Mouse (Mus musculus): ENCODE results near the gene Evc2. TPM values are rescaled to one million over a fixed set of nuclear protein-coding genes. Genes with fewer than 3 reads are reported as not detected.
A peak's percentile ranks its signal among the peaks of the same experiment; 100 is the strongest.

Evc2 gene
- polyA plus RNA-seq, 1 experiment from 2014 or later, result 24.5 TPM

DNA sequence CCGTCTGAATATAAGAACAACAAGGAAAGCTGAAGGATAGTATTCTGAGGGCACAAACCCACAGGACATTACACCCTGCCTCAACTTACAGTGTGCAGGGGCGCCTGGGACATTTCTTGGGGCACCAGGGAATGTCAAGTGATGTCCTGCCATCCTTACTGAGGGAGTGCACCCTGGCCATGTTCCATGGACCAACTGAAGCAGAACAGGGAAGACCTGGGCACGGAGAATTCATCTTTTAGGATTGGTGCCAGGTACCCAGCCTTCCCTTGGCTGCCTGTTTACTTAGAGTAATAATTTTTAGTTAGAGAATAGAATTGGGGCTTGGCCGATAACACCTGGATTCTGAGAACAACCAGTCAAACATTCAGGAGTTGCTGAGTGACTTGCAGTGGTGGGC is 6.2 kb upstream of the Evc2 start:
- H3K36me3 ChIP-seq, result peaks cover 61% of the 10 kb centered on the region
- no peak for DNase-seq (ENCODE audit: low spot score)
- no peak overlapping the region for H3K27ac ChIP-seq
- 82% methylated on average over 4 of the region's 4 CpGs for WGBS
- H3K9me3 ChIP-seq (replicated peaks), result no peaks in the 10 kb centered on the region
- H3K4me1 ChIP-seq, result peaks cover 30% of the 10 kb centered on the region
- H3K4me3 ChIP-seq, result no peak overlapping the region
- H3K27me3 ChIP-seq (ENCODE audit: low read depth, poor library complexity, severe bottlenecking), result no peaks in the 10 kb centered on the region

DNA sequence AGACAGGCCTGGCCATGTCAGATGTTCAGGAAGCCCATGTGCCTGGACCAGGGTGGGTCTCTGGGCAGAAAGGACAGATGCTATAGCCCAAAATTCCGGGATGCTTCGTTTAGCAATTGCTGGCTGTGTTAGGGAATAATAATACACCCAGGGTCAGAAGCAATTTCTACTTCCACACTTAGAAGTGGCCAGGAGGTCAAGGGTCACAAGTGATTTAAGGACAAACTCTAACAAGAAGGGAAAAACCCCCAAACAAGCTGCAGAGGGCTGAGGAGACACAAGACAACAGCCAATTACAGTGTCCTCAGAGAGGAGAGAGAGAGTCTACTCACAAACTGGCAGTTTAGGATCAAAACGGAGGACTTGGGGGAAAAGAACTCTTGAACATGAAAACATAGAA is 3.2 kb upstream of the Evc2 start:
- H3K9me3 ChIP-seq (replicated peaks), result no peaks in the 10 kb centered on the region
- H3K27me3 ChIP-seq (ENCODE audit: low read depth, poor library complexity, severe bottlenecking), result no peaks in the 10 kb centered on the region
- no peak for DNase-seq (ENCODE audit: low spot score)
- no peak overlapping the region for H3K4me3 ChIP-seq
- H3K27ac ChIP-seq, result no peak overlapping the region
- H3K36me3 ChIP-seq, result peaks cover 36% of the 10 kb centered on the region
- WGBS, result 48% methylated on average over 3 of the region's 3 CpGs
- peaks cover 60% of the 10 kb centered on the region for H3K4me1 ChIP-seq

DNA sequence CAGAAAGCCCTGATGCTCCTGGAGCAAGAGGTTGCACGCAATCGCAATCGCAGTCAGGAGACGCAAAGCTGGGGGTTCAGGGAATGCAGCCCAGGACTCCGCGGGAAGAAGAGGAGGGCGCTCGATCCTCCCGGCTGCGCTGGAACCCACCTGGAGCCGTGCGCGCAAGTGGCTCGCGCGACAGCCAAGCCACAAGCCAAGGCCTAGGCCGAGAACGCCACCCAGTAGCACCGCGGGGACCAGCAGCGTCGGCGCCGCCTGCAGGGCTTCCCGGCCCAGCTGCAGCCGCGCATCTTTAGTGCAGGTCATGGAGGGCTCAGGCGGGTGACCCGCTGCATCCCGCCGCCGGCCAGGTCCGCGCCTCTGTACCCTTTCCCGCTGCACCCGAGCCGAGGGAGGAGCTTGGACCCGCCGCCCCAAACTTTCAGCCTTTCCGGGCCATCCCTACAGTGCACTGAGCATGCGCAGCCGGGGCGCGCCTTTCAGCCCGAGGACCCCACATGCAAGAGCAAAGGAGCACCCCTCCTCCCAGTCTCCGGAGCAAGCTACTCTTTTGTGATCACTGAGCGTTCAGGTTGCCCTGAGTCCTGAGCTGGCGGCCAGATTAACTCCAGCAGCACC is 1.7 kb upstream of the Evc2 start, which contains the start of gene Evc:
Evc (minus strand) TSS at position 410 of the 621 bp plus-strand sequence.
- H3K9me3 ChIP-seq (replicated peaks), result no peaks in the 10 kb centered on the region
- under 1% methylated on average over 48 of the region's 48 CpGs for WGBS
- H3K4me1 ChIP-seq, result peaks cover 60% of the 10 kb centered on the region
- peak within 1 kb of the TSS; percentile 65 for H3K4me3 ChIP-seq
- peak; percentile 89 for DNase-seq (ENCODE audit: low spot score)
- peaks cover 25% of the 10 kb centered on the region for H3K36me3 ChIP-seq
- H3K27ac ChIP-seq, result peak within 1 kb of the TSS; percentile 91
- H3K27me3 ChIP-seq (ENCODE audit: low read depth, poor library complexity, severe bottlenecking), result no peaks in the 10 kb centered on the region

DNA sequence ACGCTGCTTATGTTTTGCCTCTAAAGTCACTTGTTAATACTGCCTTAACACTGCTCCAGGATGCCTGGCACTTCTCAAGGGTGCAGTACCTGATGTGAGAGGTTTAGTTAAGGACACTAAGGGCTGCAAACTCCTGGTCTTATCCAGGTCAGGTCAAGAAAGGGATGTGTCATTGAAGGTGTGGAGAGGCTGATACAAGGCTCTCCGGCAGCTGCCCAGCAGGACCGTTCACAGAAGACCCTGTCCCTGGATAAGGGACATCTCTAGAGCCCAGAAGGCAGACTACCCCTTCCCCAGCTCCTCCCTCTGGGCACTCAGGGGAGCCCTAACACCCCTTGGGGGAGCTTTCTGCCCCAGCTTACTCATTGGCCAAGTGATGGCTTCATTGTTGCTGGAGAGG is 603 bp upstream of the Evc2 start:
- H3K9me3 ChIP-seq (replicated peaks), result no peaks in the 10 kb centered on the region
- H3K27ac ChIP-seq, result peak overlapping the region; percentile 91
- peak; percentile 33 for DNase-seq (ENCODE audit: low spot score)
- H3K4me3 ChIP-seq, result peak overlapping the region; percentile 65
- peaks cover 60% of the 10 kb centered on the region for H3K4me1 ChIP-seq
- 70% methylated on average over 3 of the region's 3 CpGs for WGBS
- H3K27me3 ChIP-seq (ENCODE audit: low read depth, poor library complexity, severe bottlenecking), result no peaks in the 10 kb centered on the region
- peaks cover 25% of the 10 kb centered on the region for H3K36me3 ChIP-seq

DNA sequence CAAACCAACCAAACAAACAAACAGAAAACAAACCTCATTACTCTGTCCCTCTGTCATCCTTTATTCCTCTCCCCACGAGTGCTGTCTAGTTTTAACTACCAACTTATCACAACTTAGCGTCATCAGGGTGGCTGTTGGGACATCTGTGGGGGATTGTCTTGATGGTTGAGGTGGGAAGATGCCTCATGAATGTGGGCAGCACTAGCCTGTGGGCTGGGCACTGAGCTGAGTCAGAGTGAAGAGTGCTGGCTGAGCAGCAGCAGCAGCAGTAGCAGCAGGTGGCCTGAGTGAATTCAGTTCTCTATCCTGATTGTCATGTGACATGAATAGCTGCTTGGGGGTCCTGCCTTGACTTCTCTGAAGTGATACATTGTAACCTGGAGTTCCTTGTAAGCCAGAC is 5.7 kb downstream of the Evc2 start:
- H3K27me3 ChIP-seq (ENCODE audit: low read depth, poor library complexity, severe bottlenecking), result no peaks in the 10 kb centered on the region
- DNase-seq (ENCODE audit: low spot score), result no peak
- no peaks in the 10 kb centered on the region for H3K9me3 ChIP-seq (replicated peaks)
- 84% methylated on average over 2 of the region's 2 CpGs for WGBS
- H3K4me1 ChIP-seq, result peaks cover 11% of the 10 kb centered on the region
- H3K36me3 ChIP-seq, result peaks cover 43% of the 10 kb centered on the region
- H3K27ac ChIP-seq, result no peak overlapping the region
- H3K4me3 ChIP-seq, result no peak overlapping the region

DNA sequence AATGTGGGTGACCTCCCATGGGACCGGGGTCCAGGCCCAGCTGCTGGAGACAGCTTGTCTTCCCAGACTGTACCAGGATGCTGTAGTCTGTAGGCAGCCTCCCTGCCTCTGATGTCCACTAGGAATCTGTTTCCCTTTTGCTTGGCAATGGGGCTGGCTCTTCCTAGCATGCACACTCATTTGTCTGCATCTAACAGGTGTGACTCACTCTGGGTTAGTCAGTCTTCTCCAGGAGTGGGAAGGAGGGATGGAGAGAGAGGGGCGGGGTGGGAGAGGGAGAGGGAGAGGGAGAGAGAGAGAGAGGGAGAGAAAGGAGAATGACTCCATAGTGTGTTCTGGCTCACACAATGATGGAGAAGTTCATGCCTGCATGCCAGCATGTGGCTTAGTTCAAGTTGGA is 13.5 kb downstream of the Evc2 start:
- Histone ChIP-seq H3K4me3 (no peak overlapping the region), H3K27ac (no peak overlapping the region), H3K9me3 (replicated peaks) (no peaks in the 10 kb centered on the region), H3K36me3 (peaks cover 71% of the 10 kb centered on the region), H3K27me3 (ENCODE audit: low read depth, poor library complexity, severe bottlenecking) (no peaks in the 10 kb centered on the region), H3K4me1 (no peaks in the 10 kb centered on the region)
- 87% methylated on average over 2 of the region's 2 CpGs for WGBS
- no peak for DNase-seq (ENCODE audit: low spot score)

DNA sequence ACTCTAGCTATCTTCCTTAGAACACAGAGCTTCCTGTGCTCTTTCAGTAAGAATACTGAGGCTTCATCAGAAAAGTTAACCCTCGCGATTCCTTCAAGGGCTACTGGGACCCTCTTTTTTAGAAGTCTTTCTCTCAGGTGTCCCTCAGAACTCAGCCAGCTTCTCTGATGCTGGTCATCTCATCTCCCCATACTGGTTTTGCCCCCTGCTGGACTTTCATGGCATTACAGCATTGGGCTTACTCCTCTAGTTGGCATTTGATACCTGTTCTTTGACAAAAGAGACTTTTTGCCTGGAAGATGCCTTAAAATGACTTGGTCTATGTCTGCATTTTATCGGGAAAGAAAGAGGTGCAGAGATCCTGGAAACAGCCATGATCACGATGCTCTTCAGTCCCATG is 16.1 kb downstream of the Evc2 start:
- Histone ChIP-seq H3K27ac (no peak overlapping the region), H3K4me3 (no peak overlapping the region), H3K9me3 (replicated peaks) (no peaks in the 10 kb centered on the region), H3K4me1 (no peaks in the 10 kb centered on the region), H3K27me3 (ENCODE audit: low read depth, poor library complexity, severe bottlenecking) (no peaks in the 10 kb centered on the region), H3K36me3 (peaks cover 77% of the 10 kb centered on the region)
- peak; percentile 60 for DNase-seq (ENCODE audit: low spot score)
- 83% methylated on average over 4 of the region's 4 CpGs for WGBS

DNA sequence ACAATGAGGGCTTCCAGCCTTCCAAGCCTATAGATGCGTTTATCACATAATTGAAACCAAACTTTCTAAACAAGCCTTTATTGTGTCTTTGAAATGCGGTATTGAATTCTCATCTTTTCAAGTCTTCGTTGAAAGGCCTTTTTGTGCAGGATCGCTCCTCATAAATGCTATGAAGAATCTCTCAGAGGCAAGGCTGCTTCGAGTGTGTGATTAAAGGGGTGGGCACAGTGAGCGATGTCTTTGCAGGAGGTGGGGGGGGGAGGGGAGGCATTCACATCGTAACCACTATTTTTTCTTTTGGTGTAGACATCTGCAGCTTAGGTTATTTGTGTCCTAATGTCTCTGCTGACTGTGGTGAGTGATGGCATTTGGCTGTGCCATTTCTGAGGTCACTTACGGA is 17.7 kb downstream of the Evc2 start:
- Histone ChIP-seq H3K27ac (no peak overlapping the region), H3K9me3 (replicated peaks) (no peaks in the 10 kb centered on the region), H3K4me1 (no peaks in the 10 kb centered on the region), H3K4me3 (no peak overlapping the region), H3K27me3 (ENCODE audit: low read depth, poor library complexity, severe bottlenecking) (no peaks in the 10 kb centered on the region), H3K36me3 (peaks cover 79% of the 10 kb centered on the region)
- 82% methylated on average over 8 of the region's 8 CpGs for WGBS
- no peak for DNase-seq (ENCODE audit: low spot score)

DNA sequence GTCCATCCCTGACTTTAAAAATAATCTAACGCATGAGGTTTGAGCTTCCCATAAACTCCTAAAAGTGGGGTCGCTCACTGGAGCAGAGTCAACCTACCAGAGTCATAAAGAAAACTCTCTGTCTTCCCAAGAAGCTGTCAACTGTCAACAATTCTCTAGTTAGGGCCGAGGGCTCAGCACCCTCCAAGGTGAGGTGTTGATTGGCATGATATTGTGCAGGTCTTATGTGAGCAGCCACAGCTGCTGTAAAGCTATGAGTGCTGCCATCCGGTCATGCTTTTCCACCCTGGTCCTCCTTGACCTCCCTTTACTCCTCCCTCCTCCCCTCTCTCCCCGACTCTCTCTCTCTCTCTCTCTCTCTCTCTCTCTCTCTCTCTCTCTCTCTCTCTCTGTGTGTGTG is 24.3 kb downstream of the Evc2 start:
- Histone ChIP-seq H3K4me1 (0 out of 2 replicates have a peak, but pooled peaks cover 9% of the 10 kb centered on the region), H3K4me3 (no peak overlapping the region), H3K27me3 (ENCODE audit: low read depth, poor library complexity, severe bottlenecking) (no peaks in the 10 kb centered on the region), H3K9me3 (replicated peaks) (no peaks in the 10 kb centered on the region), H3K36me3 (peaks cover 75% of the 10 kb centered on the region), H3K27ac (no peak overlapping the region)
- DNase-seq (ENCODE audit: low spot score), result no peak
- WGBS, result 79% methylated on average over 5 of the region's 5 CpGs

DNA sequence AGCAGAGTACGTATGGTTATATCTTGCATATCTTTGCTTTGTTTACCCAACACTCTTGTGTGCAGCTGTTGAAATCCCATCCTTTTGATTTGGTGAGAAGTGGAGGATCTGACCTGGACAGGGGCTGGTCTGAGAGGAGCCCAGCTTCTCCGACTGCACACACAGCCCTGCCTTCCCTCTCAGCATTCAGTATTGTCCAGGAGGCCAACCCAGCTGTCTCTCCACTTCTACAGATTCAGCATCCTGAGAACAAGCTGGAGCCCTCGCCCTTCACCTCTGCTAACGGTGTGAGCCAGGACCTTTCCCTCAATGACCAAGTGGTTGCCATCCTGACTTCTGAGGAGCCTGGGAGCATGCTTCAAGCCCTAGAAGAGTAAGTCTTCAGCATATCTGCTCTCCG is 25.0 kb downstream of the Evc2 start:
- no peak overlapping the region for H3K27ac ChIP-seq
- H3K27me3 ChIP-seq (ENCODE audit: low read depth, poor library complexity, severe bottlenecking), result no peaks in the 10 kb centered on the region
- peaks cover 69% of the 10 kb centered on the region for H3K36me3 ChIP-seq
- H3K4me3 ChIP-seq, result no peak overlapping the region
- no peaks in the 10 kb centered on the region for H3K9me3 ChIP-seq (replicated peaks)
- 92% methylated on average over 5 of the region's 5 CpGs for WGBS
- H3K4me1 ChIP-seq, result 0 out of 2 replicates have a peak, but pooled peaks cover 9% of the 10 kb centered on the region
- DNase-seq (ENCODE audit: low spot score), result no peak

DNA sequence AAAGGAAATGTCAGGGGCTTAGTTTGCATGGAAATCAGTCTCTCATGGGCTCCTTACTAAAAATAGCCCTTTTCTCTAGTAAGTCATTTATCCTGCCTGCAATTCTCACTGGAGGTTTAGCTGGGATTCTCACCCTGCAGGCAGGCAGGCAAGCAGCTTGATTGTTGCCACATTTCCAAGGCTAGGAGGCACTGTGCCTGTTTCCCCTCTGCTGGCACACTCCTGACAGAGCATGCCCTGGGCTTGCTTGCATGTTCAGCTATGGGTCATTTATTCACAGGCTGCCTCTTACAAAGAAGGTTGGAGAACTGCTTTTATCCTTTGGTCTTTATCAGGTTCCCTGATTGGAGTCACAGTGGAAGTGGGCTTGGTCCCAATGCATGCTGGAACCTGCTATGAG is 27.5 kb downstream of the Evc2 start:
- H3K4me3 ChIP-seq, result no peak overlapping the region
- H3K27ac ChIP-seq, result no peak overlapping the region
- no peak for DNase-seq (ENCODE audit: low spot score)
- H3K27me3 ChIP-seq (ENCODE audit: low read depth, poor library complexity, severe bottlenecking), result no peaks in the 10 kb centered on the region
- H3K9me3 ChIP-seq (replicated peaks), result no peaks in the 10 kb centered on the region
- H3K4me1 ChIP-seq, result 0 out of 2 replicates have a peak, but pooled peaks cover 9% of the 10 kb centered on the region
- peaks cover 63% of the 10 kb centered on the region for H3K36me3 ChIP-seq

DNA sequence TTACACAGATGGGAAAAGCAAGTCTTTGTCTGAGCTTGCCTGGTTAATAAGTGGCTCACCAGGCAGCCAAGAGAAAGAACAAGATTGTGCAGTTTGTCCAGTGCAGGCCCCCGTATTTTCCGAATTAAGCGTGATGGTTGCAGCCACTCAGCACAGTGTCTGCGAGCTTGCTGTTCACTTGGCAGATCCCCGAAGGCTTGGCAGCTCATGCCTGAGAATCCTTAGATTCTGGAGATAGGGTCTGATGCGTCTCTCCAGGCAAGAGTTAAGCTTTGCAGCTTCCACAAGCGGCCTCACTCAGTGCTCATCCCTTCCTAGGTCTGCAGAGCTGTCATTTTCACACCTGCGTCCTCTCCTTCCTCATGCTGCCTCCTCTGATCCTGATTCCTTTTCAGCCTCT is 30.5 kb downstream of the Evc2 start:
- peaks cover 79% of the 10 kb centered on the region for H3K36me3 ChIP-seq
- no peak for DNase-seq (ENCODE audit: low spot score)
- H3K27me3 ChIP-seq (ENCODE audit: low read depth, poor library complexity, severe bottlenecking), result no peaks in the 10 kb centered on the region
- H3K4me1 ChIP-seq, result 0 out of 2 replicates have a peak, but pooled peaks cover 9% of the 10 kb centered on the region
- no peak overlapping the region for H3K4me3 ChIP-seq
- H3K9me3 ChIP-seq (replicated peaks), result no peaks in the 10 kb centered on the region
- WGBS, result 84% methylated on average over 8 of the region's 8 CpGs
- no peak overlapping the region for H3K27ac ChIP-seq

DNA sequence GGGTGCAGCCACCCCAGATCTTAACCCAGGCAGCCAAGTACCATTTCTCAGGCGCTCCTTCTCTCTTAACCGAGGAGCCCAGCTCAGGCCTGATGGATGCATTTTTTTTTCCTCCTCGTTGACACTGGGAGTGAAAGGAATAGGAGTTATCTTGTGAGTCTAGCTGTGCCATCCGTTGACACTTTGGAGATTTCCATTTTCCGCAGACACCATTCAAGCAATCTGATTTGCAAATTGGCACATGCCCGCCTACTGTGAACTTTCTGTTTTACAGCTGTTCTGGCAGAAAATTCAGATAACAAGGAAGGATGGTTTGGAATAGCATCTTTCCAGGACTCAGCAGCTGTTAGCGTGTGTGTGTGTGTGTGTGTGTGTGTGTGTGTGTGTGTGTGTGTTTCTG is 39.1 kb downstream of the Evc2 start:
- no peaks in the 10 kb centered on the region for H3K4me1 ChIP-seq
- H3K36me3 ChIP-seq, result peaks cover 92% of the 10 kb centered on the region
- H3K4me3 ChIP-seq, result no peak overlapping the region
- no peaks in the 10 kb centered on the region for H3K9me3 ChIP-seq (replicated peaks)
- DNase-seq (ENCODE audit: low spot score), result no peak
- WGBS, result 91% methylated on average over 7 of the region's 7 CpGs
- no peaks in the 10 kb centered on the region for H3K27me3 ChIP-seq (ENCODE audit: low read depth, poor library complexity, severe bottlenecking)
- no peak overlapping the region for H3K27ac ChIP-seq

DNA sequence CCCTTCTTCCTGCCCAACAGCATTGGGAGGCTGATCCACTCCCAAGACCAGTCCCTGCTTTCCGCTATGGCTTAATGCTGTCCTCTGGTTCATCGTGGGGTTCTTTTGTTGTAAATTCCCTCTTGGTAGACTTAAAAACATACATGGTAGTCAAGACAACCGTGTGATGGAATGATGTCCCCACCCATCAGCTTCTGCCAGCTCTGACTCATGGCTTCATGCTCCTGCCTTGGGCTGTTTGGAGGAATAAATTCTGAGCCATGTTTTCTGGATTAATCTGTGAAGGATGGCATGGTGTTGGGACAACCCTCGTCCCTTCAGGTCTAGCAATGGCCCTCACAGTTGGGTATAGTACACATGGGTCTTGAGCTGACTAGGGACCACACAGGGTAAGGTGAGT is 42.3 kb downstream of the Evc2 start:
- Histone ChIP-seq H3K9me3 (replicated peaks) (no peaks in the 10 kb centered on the region), H3K27ac (no peak overlapping the region), H3K36me3 (peaks cover 88% of the 10 kb centered on the region), H3K4me3 (no peak overlapping the region), H3K4me1 (no peaks in the 10 kb centered on the region), H3K27me3 (ENCODE audit: low read depth, poor library complexity, severe bottlenecking) (no peaks in the 10 kb centered on the region)
- no peak for DNase-seq (ENCODE audit: low spot score)
- 94% methylated on average over 4 of the region's 4 CpGs for WGBS
